Mouse (Mus musculus) thymus, adult 2 months (tissue): ENCODE measurements at regions not wholly inside any gene's neighbourhood (a gene's known extent, or its start where the extent isn't known, plus 50 kb on each side); places are given as distances from the start of the nearest gene placed in this dataset.
"Not testable (repeated sequence)": the region's sequence is repeated elsewhere in the genome, so short reads cannot be mapped to it uniquely, and the experiment has no call there.

Source experiments
- DNase-seq: peaks from one replicate; pipeline ENCODE4 v3.0.0; 2021
- H3K27ac ChIP-seq: fragments of 200-500 bp; 2 replicates; pipeline ENCODE4 v1.5.1; 2012; ENCODE audit warnings: low read length, control low read depth; ENCODE audit not compliant: control insufficient read depth, insufficient read depth
- H3K27me3 ChIP-seq: fragments of 200-500 bp; 2 replicates; pipeline ENCODE4 v1.6.1; 2012; ENCODE audit warnings: mild to moderate bottlenecking, low read length, moderate library complexity, mixed read lengths; ENCODE audit not compliant: control insufficient read depth, insufficient read depth
- H3K36me3 ChIP-seq: fragments of 200-500 bp; 2 replicates; pipeline ENCODE4 v1.6.1; 2012; ENCODE audit warnings: mild to moderate bottlenecking, low read length, moderate library complexity; ENCODE audit not compliant: control insufficient read depth, insufficient read depth
- H3K4me1 ChIP-seq: fragments of 200-500 bp; replicated peaks from 2 replicates; pipeline ENCODE4 v1.6.1; 2012; ENCODE audit warnings: low read length; ENCODE audit not compliant: control insufficient read depth, insufficient read depth
- H3K4me3 ChIP-seq: fragments of 200-500 bp; 2 replicates; pipeline ENCODE4 v1.5.1; 2012; ENCODE audit warnings: mild to moderate bottlenecking, low read length, control low read depth, moderate library complexity; ENCODE audit not compliant: control insufficient read depth, insufficient read depth
- CTCF ChIP-seq: fragments of 200-500 bp; IDR thresholded peaks from 2 replicates; pipeline ENCODE4 v1.5.1; 2012; ENCODE audit warnings: mild to moderate bottlenecking, control low read depth, low read length, moderate library complexity, borderline replicate concordance; ENCODE audit not compliant: control insufficient read depth, poor library complexity, insufficient read depth; ENCODE audit errors: extremely low read depth
- POLR2A ChIP-seq: fragments of 200-500 bp; IDR thresholded peaks from 2 replicates; pipeline ENCODE4 v1.6.1; 2012; ENCODE audit warnings: mild to moderate bottlenecking, low read length, control low read depth, moderate library complexity; ENCODE audit not compliant: control insufficient read depth, poor library complexity, insufficient read depth; ENCODE audit errors: extremely low read depth
- WGBS: fragments of 180-500 bp; shearing (Covaris S2); methylation state at CpG from one replicate; pipeline ENCODE4 v1.1.7; 2018; 5-methylcytosine and 5-hydroxymethylcytosine counted together

DNA sequence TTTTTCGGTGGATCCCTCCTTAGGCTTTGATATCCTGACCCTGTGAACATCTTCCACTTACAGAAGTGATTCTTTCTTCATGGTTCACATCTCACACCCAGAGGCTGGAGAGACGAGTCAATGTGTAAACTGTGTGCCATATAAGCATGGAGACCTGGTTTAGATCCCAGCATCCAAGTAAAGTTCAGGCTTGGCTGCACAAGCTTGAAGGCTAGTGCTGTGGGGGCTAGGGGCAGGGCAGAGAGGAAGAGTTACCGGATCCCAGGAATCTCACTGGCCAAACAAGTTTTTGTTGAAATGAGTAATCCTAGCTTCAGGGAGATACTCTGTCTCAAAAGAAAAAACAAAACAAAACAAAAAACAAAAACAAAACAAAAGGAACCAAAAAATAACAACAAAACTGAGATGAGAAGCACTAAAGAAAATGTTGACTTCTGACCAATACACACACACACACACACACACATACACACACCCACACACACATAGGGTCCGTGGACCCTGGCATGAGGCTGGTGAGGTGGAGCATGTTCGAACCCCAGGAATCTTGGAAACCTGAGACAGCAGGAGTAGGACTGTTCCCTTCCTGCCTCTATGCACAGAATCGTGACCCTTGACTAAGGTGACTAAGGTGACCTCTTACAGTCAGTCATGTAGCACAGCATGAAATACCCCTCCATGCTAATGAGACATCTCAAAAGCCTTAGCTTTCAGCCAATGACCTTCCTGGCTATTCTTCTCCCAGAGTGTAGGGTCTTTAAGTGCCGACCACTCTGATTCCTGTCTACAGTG, 55.2 kb downstream of the Gm12728 start:
- Histone ChIP-seq H3K36me3 (no peaks in the 10 kb centered on the region), H3K4me1 (no peaks in the 10 kb centered on the region), H3K27me3 (no peaks in the 10 kb centered on the region), H3K4me3 (no peak overlapping the region), H3K27ac (no peak overlapping the region)
- TF ChIP-seq POLR2A (no peak), CTCF (no peak)
- 95% methylated on average over 7 of the region's 7 CpGs for WGBS
- DNase-seq: no peak

DNA sequence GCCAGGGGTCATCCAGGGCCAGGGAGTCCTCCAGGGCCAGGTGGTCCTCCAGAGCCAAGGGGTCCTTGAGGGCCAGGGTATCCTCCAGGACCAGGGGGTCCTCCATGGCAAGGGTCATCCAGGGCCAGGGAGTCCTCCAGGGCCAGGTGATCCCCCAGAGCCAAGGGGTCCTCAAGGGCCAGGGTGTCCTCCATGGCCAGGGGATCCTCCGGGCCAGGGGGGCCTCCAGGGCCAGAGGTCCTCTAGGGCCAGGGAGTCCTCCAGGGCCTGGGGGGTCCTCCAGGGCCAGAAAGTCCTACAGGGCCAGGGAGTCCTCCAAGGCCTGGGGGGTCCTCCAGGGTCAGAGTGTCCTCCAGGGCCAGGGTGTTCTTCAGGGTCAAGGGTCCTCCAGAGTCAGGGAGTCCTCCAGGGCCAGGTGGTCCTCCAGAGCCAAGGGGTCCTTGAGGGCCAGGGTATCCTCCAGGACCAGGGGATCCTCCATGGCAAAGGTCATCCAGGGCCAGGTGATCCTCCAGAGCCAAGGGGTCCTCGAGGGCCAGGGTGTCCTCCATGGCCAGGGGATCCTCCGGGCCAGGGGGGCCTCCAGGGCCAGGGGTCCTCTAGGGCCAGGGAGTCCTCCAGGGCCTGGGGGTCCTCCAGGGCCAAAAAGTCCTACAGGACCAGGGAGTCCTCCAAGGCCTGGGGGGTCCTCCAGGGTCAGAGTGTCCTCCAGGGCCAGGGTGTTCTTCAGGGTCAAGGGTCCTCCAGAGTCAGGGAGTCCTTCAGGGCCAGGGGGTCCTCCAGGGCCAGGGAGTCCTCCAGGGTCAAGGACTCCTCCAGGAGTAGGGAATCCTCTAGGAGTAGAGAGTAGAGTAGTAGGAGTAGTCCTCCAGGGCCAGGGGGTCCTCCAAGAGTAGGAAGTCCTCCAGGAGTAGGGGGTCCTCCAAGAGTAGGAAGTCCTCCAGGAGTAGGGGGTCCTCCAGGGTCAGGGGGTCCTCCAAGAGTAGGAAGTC, 56.6 kb downstream of the Gm12728 start:
- H3K4me1 ChIP-seq, H3K4me3 ChIP-seq, H3K27ac ChIP-seq, DNase-seq, H3K27me3 ChIP-seq, H3K36me3 ChIP-seq: not testable (repeated sequence)
- 100% methylated on average over 3 of the region's 3 CpGs for WGBS

GRCm38 (mm10) chr4:105853086-105853485, 63.4 kb downstream of the Gm12728 start:
- TF ChIP-seq POLR2A: no peak
- TF ChIP-seq CTCF: no peak
- no peak for DNase-seq
- 97% methylated on average over 6 of the region's 6 CpGs for WGBS
- Histone ChIP-seq H3K4me1 (no peaks in the 10 kb centered on the region), H3K4me3 (no peak overlapping the region), H3K36me3 (no peaks in the 10 kb centered on the region), H3K27ac (no peak overlapping the region), H3K27me3 (no peaks in the 10 kb centered on the region)

- Histone ChIP-seq H3K4me1 (no peaks in the 10 kb centered on the region), H3K27ac (no peak overlapping the region), H3K27me3 (no peaks in the 10 kb centered on the region), H3K36me3 (no peaks in the 10 kb centered on the region), H3K4me3 (no peak overlapping the region)
- DNase-seq: no peak
- TF ChIP-seq POLR2A: no peak
- no peak for TF ChIP-seq CTCF
- WGBS: 72% methylated on average over 15 of the region's 15 CpGs
These were observed 69.6 kb downstream of the Gm12728 start for GRCm38 (mm10) chr4:105859052-105859864.

GRCm38 (mm10) chr4:105860930-105861653, 71.4 kb downstream of the Gm12728 start:
- WGBS: 93% methylated on average over 11 of the region's 11 CpGs
- no peaks in the 10 kb centered on the region for H3K4me1 ChIP-seq
- H3K27me3 ChIP-seq: no peaks in the 10 kb centered on the region
- no peaks in the 10 kb centered on the region for H3K36me3 ChIP-seq
- DNase-seq: no peak
- no peak overlapping the region for H3K27ac ChIP-seq
- no peak overlapping the region for H3K4me3 ChIP-seq
- TF ChIP-seq POLR2A: no peak

DNA sequence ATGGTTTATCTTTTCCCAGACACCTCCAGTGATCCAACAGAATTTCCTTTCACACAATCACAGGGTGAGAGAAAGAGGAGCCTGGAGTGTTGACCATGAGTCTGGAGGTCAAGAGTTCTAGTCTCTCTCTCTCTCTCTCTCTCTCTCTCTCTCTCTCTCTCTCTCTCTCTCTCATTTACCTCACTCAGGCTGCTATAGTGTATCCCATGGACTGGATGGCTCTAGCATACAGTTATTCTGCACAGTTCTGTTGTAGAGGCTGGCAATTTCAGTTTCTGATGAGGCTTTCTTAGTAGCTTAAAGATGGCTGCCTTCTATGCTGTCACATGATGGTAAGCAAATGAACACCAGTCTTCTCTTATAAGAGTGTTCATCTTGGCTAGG, 72.0 kb downstream of the Gm12728 start:
- Histone ChIP-seq H3K4me1 (no peaks in the 10 kb centered on the region), H3K27ac (no peak overlapping the region), H3K27me3 (no peaks in the 10 kb centered on the region), H3K4me3 (no peak overlapping the region), H3K36me3 (no peaks in the 10 kb centered on the region)
- TF ChIP-seq CTCF: no peak
- TF ChIP-seq POLR2A: no peak
- DNase-seq: no peak
